Mouse (Mus musculus) G1E (cell line): ENCODE measurements around the gene Sorbs1.

Source experiments
- CTCF ChIP-seq: IDR thresholded peaks from 2 replicates; pipeline ENCODE4 v1.5.1; 2012; ENCODE audit warnings: low read depth, low read length, inconsistent platforms, mixed read lengths
- GATA1 ChIP-seq: IDR thresholded peaks from 2 replicates; pipeline ENCODE4 v1.6.1; 2012; ENCODE audit warnings: borderline replicate concordance, low read length, inconsistent platforms, mixed read lengths
- GATA2 ChIP-seq: IDR thresholded peaks from 2 replicates; pipeline ENCODE4 v1.6.1; 2012; ENCODE audit warnings: low read depth, low read length, inconsistent platforms, borderline replicate concordance
- POLR2AphosphoS5 ChIP-seq: IDR thresholded peaks from 2 replicates; pipeline ENCODE4 v1.6.1; 2012; ENCODE audit warnings: low read depth, low read length, inconsistent platforms; ENCODE audit not compliant: insufficient replicate concordance
- TAL1 ChIP-seq: conservative IDR thresholded peaks from 2 replicates; pipeline ENCODE4 v1.6.1; 2012; ENCODE audit warnings: low read depth, low read length, inconsistent platforms, mixed read lengths

DNA sequence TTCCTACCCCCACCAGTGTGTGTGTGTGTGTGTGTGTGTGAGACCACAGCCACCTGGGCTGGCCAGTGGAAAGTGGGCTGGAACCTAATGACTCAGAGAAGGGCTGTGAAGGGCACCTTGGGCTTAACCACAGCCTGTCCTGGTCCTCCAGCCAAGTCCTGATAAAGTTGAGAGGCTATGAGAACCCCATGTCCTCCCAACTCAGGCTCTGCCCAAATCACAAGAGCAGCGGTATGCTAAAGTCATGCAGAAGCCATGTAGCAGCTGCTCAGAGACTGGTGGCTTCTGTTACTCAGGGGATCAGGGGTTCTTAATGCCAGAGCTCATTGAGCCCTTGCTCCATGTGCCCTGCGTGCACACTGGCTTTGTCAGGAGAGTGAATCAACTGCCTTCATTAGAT is 145.1 kb downstream of the Sorbs1 start:
- TF ChIP-seq CTCF (no peak), POLR2AphosphoS5 (no peak), TAL1 (no peak), GATA1 (no peak), GATA2 (no peak)
